ENCODE assay signal across 25 mouse cellular contexts in the genomic region with DNA sequence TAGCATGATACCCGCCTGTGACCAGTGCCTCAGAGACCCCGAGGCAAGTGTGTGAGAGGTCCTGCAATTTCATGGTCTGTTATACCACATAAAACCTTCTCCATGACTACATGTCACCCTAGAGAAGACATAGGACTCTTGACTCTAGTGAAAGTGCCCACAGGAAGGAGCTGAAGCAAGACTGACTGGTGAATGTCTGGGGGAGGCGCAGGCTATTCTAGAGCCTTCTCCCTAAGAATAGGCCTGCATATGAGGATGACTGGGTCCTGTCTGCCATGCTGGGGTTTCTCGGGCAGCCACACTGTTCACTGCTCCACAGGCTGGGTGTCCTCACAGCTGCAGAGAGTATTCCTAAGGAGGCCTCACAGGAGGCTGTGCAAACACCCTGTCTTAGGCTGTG.
A peak's percentile ranks its signal among the peaks of the same experiment; 100 is the strongest.
DNase-seq lines count a peak whose midpoint lies in the region; ATAC-seq and TF ChIP-seq lines count a peak whose summit lies in the region.
"Had no signal": no experiment of that assay in that cellular context is flagged by ENCODE, and none has a peak within 500 bp of the region (broad histone marks: within the 10 kb centered on the region; RNA-seq: fewer than 3 reads in every experiment).

No protein-coding gene starts in this region.

- H3K4me3 ChIP-seq in intestine, embryonic 16.5 days (ENCODE audit: low read length), result no peak overlapping the region
- H3K4me3 ChIP-seq in intestine, postnatal 0 days (ENCODE audit: low read depth, low read length), result no peak overlapping the region
- no peak overlapping the region for H3K4me3 ChIP-seq in left cerebral cortex, adult 2 months
- H3K4me3 ChIP-seq in neural tube, embryonic 13.5 days, result no peak overlapping the region
- H3K4me3 ChIP-seq: embryonic facial prominence, embryonic 15.5 days; erythroblast, embryonic 14.5 days; forebrain, embryonic 10.5 days had no signal

- 81% methylated on average over 4 of the region's 4 CpGs for WGBS in intestine, embryonic 16.5 days
- WGBS in intestine, postnatal 0 days, result 86% methylated on average over 4 of the region's 4 CpGs
- 63% methylated on average over 4 of the region's 4 CpGs for WGBS in neural tube, embryonic 13.5 days

- 0 out of 2 replicates have a peak, but pooled peaks cover 2% of the 10 kb centered on the region for H3K4me1 ChIP-seq in intestine, embryonic 16.5 days (ENCODE audit: control insufficient read depth, insufficient read depth, low read length)
- no peaks in the 10 kb centered on the region for H3K4me1 ChIP-seq in intestine, postnatal 0 days (replicated peaks; ENCODE audit: control insufficient read depth, insufficient read depth, low read length)
- peaks cover 27% of the 10 kb centered on the region for H3K4me1 ChIP-seq in neural tube, embryonic 13.5 days (replicated peaks)

- DNase-seq in frontal cortex, postnatal 36 days (ENCODE audit: low spot score in 2 of 2), result no peak
- DNase-seq in left cerebral cortex, adult 2 months (ENCODE audit: extremely low spot score in 1 of 2, low spot score in 2 of 2), result no peak
- DNase-seq in left cerebral cortex, postnatal 36 days (ENCODE audit: low spot score in 2 of 2), result no peak
- DNase-seq in neural tube, embryonic 10.5 days (ENCODE audit: extremely low spot score, low spot score), result no peak
- DNase-seq: adrenal gland, adult 8-10 months; adrenal gland, postnatal 36 days; B cell, adult 2 months; cerebellum, adult 11 months; cerebellum, adult 8-10 months; cerebellum, postnatal 14 days; embryo, embryonic 11 days; gastrocnemius, postnatal 10 days; heart, adult 18-20 months had no signal

- ATAC-seq in frontal cortex, adult (ENCODE audit: low TSS enrichment), result peak; percentile 75
- no peak for ATAC-seq in intestine, embryonic 16.5 days
- ATAC-seq in intestine, postnatal 0 days, result no peak
- no peak for ATAC-seq in neural tube, embryonic 13.5 days (ENCODE audit: low read depth)
- ATAC-seq: CD4-positive, CD25-positive, alpha-beta regulatory T cell, adult 4 months; forebrain, embryonic 14.5 days had no signal

- H3K9ac ChIP-seq in intestine, embryonic 16.5 days (ENCODE audit: low read depth, low read length), result 0 out of 2 replicates have a peak overlapping the region, but pooled peaks have one; percentile 13
- no peak overlapping the region for H3K9ac ChIP-seq in intestine, postnatal 0 days (ENCODE audit: low read depth, low read length)
- H3K9ac ChIP-seq in neural tube, embryonic 13.5 days, result no peak overlapping the region
- H3K9ac ChIP-seq: embryonic facial prominence, embryonic 15.5 days; hindbrain, embryonic 14.5 days had no signal

- no peak overlapping the region for H3K4me2 ChIP-seq in intestine, embryonic 16.5 days (ENCODE audit: low read depth, low read length)
- no peak overlapping the region for H3K4me2 ChIP-seq in intestine, postnatal 0 days (replicated peaks; ENCODE audit: low read depth)
- no peak overlapping the region for H3K4me2 ChIP-seq in neural tube, embryonic 13.5 days
- H3K4me2 ChIP-seq: embryonic facial prominence, embryonic 15.5 days; heart, embryonic 11.5 days; hindbrain, embryonic 14.5 days had no signal

- intact Hi-C loops in left cerebral cortex, adult 2 months (cut with DNase I), result no loop called here
- intact Hi-C loops in left cerebral cortex, postnatal 36 days (cut with DNase I), result no loop called here

- no peak overlapping the region for H3K27ac ChIP-seq in intestine, embryonic 16.5 days (ENCODE audit: low read length)
- H3K27ac ChIP-seq in intestine, postnatal 0 days (ENCODE audit: low read depth, low read length), result no peak overlapping the region
- H3K27ac ChIP-seq in left cerebral cortex, adult 2 months, result peak overlapping the region; percentile 3; the same call in 1 of the 2 replicates
- peak overlapping the region; percentile 42; the same call in 1 of the 2 replicates for H3K27ac ChIP-seq in neural tube, embryonic 13.5 days (replicated peaks)
- H3K27ac ChIP-seq: embryonic facial prominence, embryonic 15.5 days; forebrain, embryonic 10.5 days; hindbrain, embryonic 14.5 days had no signal

- no peaks in the 10 kb centered on the region for H3K27me3 ChIP-seq in intestine, embryonic 16.5 days (replicated peaks; ENCODE audit: control insufficient read depth, insufficient read depth, low read length)
- no peaks in the 10 kb centered on the region for H3K27me3 ChIP-seq in intestine, postnatal 0 days (replicated peaks; ENCODE audit: control insufficient read depth, insufficient read depth, low read length)
- H3K27me3 ChIP-seq in neural tube, embryonic 13.5 days, result no peaks in the 10 kb centered on the region
- H3K27me3 ChIP-seq: embryonic facial prominence, embryonic 15.5 days had no signal

- no peaks in the 10 kb centered on the region for H3K36me3 ChIP-seq in intestine, embryonic 16.5 days (ENCODE audit: control insufficient read depth, insufficient read depth, low read length)
- peaks cover 8% of the 10 kb centered on the region for H3K36me3 ChIP-seq in intestine, postnatal 0 days (ENCODE audit: control insufficient read depth, insufficient read depth)
- peaks cover 26% of the 10 kb centered on the region for H3K36me3 ChIP-seq in neural tube, embryonic 13.5 days
- H3K36me3 ChIP-seq: G1E had no signal

- no peak for TF ChIP-seq CTCF in intestine, postnatal 0 days (IDR thresholded peaks at IDR 0.05; ENCODE audit: low read depth)
- TF ChIP-seq CTCF in left cerebral cortex, adult 2 months (IDR thresholded peaks at IDR 0.05), result no peak

- no peaks in the 10 kb centered on the region for H3K9me3 ChIP-seq in intestine, embryonic 16.5 days (ENCODE audit: control insufficient read depth, low read length)
- H3K9me3 ChIP-seq in intestine, postnatal 0 days (ENCODE audit: control insufficient read depth), result no peaks in the 10 kb centered on the region
- no peaks in the 10 kb centered on the region for H3K9me3 ChIP-seq in neural tube, embryonic 13.5 days
- H3K9me3 ChIP-seq: embryonic facial prominence, embryonic 15.5 days; forebrain, embryonic 10.5 days had no signal

Comparison
In these comparisons a context has a peak if more than half of its experiments do, and no peak if none do; other contexts are left out.
1. H3K27ac ChIP-seq: peak in left cerebral cortex, adult 2 months (single experiment) and neural tube, embryonic 13.5 days (single experiment); none in intestine, embryonic 16.5 days (single experiment) and intestine, postnatal 0 days (single experiment).